Mouse (Mus musculus): Measurements from ENCODE around the gene Zmiz1. TPM values are rescaled to one million over a fixed set of nuclear protein-coding genes. Genes with fewer than 3 reads are reported as not detected.
A peak's percentile ranks its signal among the peaks of the same experiment; 100 is the strongest.

Gene Zmiz1
- polyA plus RNA-seq, 1 experiment from 2014 or later, result 70.0 TPM

DNA sequence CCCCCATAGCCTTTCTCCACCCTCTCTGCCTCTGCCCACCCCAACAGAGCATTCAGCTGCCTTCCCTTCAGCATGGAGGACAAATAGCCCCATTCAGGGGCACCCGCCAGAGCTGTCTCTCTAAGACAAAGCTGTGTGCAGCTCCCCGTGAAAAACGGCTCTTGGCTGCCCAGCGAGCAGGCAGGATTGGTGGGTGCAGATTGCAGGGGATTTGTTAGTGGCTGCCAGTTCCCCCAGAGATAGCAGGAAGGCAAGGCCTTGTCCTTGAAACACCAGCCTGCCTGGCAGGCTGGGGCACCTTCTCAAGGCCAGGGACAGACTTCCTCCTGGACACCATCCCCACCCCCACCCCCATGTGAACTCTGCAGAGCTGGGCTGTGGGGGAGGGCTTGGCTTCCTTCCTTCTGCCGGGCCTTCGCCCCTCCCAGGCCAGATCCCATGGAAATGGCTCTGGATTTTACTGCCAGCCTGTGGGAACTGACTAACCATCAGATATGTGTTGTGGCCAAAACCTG lies 128.6 kb downstream of the Zmiz1 start:
- WGBS, result 3% methylated on average over 6 of the region's 6 CpGs
- Histone ChIP-seq H3K4me1 (replicated peaks; ENCODE audit: control insufficient read depth, insufficient read depth, low read length) (peaks cover 70% of the 10 kb centered on the region), H3K9ac (peak overlapping the region; percentile 71)

DNA sequence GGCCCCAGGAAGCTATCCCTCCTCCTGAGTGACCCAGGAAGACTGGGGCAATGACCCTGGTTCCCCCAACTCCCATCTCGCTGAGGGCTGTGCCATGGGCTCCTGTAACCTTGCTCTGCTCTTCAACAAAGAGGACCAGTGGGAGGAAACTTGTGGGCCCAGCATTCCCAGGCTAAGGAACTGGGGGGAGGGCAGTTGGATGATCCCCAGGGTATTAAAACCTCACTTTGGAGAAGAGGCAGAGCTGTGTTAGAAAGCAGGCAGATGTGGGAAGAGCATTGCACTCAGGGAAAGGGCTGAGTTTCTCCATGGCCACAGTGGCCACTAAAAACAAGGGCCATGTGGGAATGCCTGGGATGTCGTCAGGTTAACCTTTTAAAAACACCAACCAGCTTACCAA lies 129.2 kb downstream of the Zmiz1 start:
- Histone ChIP-seq H3K36me3 (replicated peaks; ENCODE audit: control insufficient read depth, insufficient read depth) (peaks cover 13% of the 10 kb centered on the region; the same call in 1 of the 2 replicates), H3K4me2 (replicated peaks) (0 out of 2 replicates have a peak overlapping the region, but pooled peaks have one; percentile 10), H3K4me3 (replicated peaks; ENCODE audit: low read length) (no peak overlapping the region), H3K27me3 (ENCODE audit: control insufficient read depth, insufficient read depth, low read length) (no peaks in the 10 kb centered on the region), H3K9ac (peak overlapping the region; percentile 71), H3K4me1 (replicated peaks; ENCODE audit: control insufficient read depth, insufficient read depth, low read length) (peaks cover 75% of the 10 kb centered on the region), H3K9me3 (ENCODE audit: control insufficient read depth, low read length) (no peaks in the 10 kb centered on the region), H3K27ac (peak overlapping the region; percentile 100)
- DNase-seq (ENCODE audit: low spot score) (no peak), ATAC-seq (ENCODE audit: low FRiP score) (no peak)
- 25% methylated on average over 2 of the region's 2 CpGs for WGBS

More for the DNA sequence above, 128.6 kb downstream of the Zmiz1 start:
- peak; percentile 65 for ATAC-seq (ENCODE audit: low FRiP score)
- no peaks in the 10 kb centered on the region for H3K9me3 ChIP-seq (ENCODE audit: control insufficient read depth, low read length)
- H3K27ac ChIP-seq, result peak overlapping the region; percentile 100
- H3K4me3 ChIP-seq (replicated peaks; ENCODE audit: low read length), result no peak overlapping the region
- peak; percentile 63 for DNase-seq (ENCODE audit: low spot score)
- no peaks in the 10 kb centered on the region for H3K27me3 ChIP-seq (ENCODE audit: control insufficient read depth, insufficient read depth, low read length)
- peak overlapping the region; percentile 35 for H3K4me2 ChIP-seq (replicated peaks)
- H3K36me3 ChIP-seq (replicated peaks; ENCODE audit: control insufficient read depth, insufficient read depth), result peaks cover 20% of the 10 kb centered on the region

DNA sequence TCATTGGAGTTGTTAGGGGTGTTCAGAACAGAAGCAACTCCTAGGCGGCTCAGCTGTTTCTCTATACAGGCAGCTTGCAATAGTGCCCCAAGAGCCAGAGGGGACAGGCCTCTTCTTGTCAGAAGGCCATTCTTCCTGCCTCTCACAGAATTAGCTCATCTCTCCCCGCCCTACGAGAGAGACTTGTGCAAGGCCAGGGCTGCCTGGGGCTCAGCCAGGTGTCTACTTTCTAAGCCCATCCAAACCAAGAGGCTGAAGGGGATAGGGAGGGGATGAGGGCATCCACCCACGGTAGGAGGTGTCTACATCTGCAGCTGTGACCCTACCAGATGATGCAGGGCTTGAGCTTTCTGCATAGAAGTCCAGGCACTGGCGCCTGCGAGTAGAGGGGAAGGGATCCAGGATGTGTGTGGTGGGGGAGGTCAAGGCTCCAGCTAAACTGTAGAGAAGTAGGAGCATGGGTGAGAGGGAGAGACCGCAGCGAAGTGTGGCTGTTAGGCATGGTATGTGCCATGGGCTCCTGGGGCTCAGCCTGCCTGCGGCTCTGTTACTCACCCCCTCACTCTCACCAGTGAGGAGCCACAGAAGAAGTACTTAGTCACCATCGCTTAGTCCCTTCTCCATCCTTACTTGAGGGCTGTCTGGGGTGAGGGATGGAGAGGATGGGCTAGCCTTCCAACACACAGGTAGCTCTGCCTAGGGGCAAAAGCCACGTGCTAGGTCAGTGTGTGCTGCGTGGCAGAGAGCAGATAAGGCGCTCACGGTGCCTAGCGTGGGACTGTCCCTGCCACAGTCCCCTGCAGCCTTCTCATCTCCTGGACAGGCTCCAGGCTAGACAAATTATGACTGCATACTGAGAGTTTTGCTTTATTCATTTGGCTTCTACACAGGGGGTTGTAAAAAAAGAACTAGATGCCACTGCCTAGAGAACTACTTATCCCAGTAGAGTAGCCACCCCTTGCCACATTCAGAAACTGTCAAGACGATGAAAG lies 130.3 kb downstream of the Zmiz1 start:
- peaks cover 78% of the 10 kb centered on the region for H3K4me1 ChIP-seq (replicated peaks; ENCODE audit: control insufficient read depth, insufficient read depth, low read length)
- H3K4me3 ChIP-seq (replicated peaks; ENCODE audit: low read length), result no peak overlapping the region
- H3K27ac ChIP-seq, result peak overlapping the region; percentile 100
- no peak for DNase-seq (ENCODE audit: low spot score)
- peak overlapping the region; percentile 20; the same call in 1 of the 2 replicates for H3K9ac ChIP-seq
- ATAC-seq (ENCODE audit: low FRiP score), result no peak
- H3K27me3 ChIP-seq (ENCODE audit: control insufficient read depth, insufficient read depth, low read length), result no peaks in the 10 kb centered on the region
- H3K36me3 ChIP-seq (replicated peaks; ENCODE audit: control insufficient read depth, insufficient read depth), result peaks cover 3% of the 10 kb centered on the region; the same call in 1 of the 2 replicates
- no peak overlapping the region for H3K4me2 ChIP-seq (replicated peaks)
- WGBS, result 45% methylated on average over 16 of the region's 16 CpGs
- no peaks in the 10 kb centered on the region for H3K9me3 ChIP-seq (ENCODE audit: control insufficient read depth, low read length)

DNA sequence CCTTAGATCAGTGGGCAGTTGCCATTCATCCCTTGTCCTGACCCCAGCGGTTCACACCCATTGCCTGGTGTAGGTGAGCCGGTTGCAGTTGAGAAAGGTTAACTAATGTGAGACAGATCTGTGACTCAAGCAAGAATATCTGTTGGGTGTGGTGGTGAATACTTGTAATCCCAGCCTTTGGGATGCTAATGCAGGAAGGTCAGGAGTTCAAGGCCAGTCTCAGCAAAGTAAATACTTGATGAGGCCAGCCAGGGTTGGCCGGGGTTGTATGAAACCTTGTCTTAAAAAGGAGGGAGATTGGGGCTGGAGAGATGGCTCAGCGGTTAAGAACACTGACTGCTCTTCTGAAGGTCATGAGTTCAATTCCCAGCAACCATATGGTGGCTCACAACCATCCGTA lies 132.0 kb downstream of the Zmiz1 start:
- no peak for ATAC-seq (ENCODE audit: low FRiP score)
- Histone ChIP-seq H3K36me3 (replicated peaks; ENCODE audit: control insufficient read depth, insufficient read depth) (peaks cover 3% of the 10 kb centered on the region), H3K27ac (no peak overlapping the region), H3K4me1 (replicated peaks; ENCODE audit: control insufficient read depth, insufficient read depth, low read length) (peaks cover 68% of the 10 kb centered on the region), H3K9ac (no peak overlapping the region), H3K9me3 (ENCODE audit: control insufficient read depth, low read length) (no peaks in the 10 kb centered on the region), H3K4me3 (replicated peaks; ENCODE audit: low read length) (no peak overlapping the region), H3K4me2 (replicated peaks) (no peak overlapping the region), H3K27me3 (ENCODE audit: control insufficient read depth, insufficient read depth, low read length) (no peaks in the 10 kb centered on the region)
- no peak for DNase-seq (ENCODE audit: low spot score)
- WGBS, result 52% methylated on average over 4 of the region's 5 CpGs

DNA sequence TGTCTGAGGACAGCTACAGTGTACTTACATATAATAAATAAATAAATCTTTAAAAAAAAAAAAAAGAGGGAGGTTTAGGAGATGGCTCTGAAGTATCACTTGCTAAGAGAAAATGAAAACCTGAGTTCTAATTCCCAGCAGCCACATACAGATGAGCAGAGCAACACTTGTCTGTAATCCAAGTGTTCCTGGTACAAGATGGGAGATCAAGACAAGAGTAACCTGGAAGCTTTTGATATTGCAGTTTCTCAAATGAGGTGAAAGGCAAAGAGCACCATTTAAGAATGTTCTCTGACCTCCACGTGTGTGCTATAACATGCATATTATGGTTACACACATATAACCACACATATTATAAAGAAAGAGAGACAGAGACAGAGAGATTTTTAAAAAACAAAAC lies 132.4 kb downstream of the Zmiz1 start:
- DNase-seq (ENCODE audit: low spot score) (no peak), ATAC-seq (ENCODE audit: low FRiP score) (no peak)
- Histone ChIP-seq H3K9me3 (ENCODE audit: control insufficient read depth, low read length) (no peaks in the 10 kb centered on the region), H3K4me1 (replicated peaks; ENCODE audit: control insufficient read depth, insufficient read depth, low read length) (peaks cover 64% of the 10 kb centered on the region), H3K27ac (no peak overlapping the region), H3K4me2 (replicated peaks) (no peak overlapping the region), H3K9ac (no peak overlapping the region), H3K27me3 (ENCODE audit: control insufficient read depth, insufficient read depth, low read length) (no peaks in the 10 kb centered on the region), H3K4me3 (replicated peaks; ENCODE audit: low read length) (no peak overlapping the region), H3K36me3 (replicated peaks; ENCODE audit: control insufficient read depth, insufficient read depth) (peaks cover 6% of the 10 kb centered on the region)
- WGBS, result 100% methylated on average over 1 of the region's 1 CpGs

DNA sequence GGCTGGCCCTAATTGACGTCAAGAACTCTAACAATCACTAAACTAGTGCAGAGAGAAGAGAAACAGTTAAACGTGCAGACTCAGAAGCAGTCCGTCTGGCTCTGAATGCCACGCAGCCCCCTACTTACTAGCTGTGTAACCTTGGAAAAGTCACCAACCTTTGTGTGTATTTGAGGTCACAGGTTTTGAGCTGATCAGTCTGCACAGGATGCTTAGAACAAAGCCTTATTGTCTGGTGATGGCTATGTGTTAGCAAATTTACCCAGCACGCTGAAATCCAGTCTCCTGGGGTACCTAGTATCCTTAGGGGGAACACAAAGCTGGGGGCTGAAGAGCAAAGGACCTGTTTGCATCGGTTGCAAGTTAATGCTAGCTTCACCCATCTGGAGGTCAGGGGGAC lies 133.5 kb downstream of the Zmiz1 start:
- Histone ChIP-seq H3K27ac (no peak overlapping the region), H3K4me3 (replicated peaks; ENCODE audit: low read length) (no peak overlapping the region)

DNA sequence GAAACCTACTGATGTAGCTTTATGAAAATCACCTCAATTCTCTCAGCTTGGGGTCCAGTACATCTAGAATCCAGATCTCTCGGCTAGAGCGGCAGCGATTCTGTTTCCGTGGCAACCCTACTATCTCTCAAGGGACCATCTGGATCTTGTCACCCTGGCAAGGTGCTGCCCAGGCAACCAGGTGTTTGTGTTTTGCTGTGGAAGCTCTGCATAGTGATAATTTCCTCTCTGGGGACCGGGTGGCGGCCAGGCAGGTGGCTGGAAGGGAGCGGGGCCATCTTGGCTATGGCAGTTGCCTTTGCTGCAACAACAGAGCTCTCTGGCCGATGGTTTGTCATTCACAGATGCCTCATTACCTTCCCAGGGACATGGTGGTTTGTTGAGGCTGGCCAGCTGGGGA lies 134.9 kb downstream of the Zmiz1 start:
- 52% methylated on average over 8 of the region's 8 CpGs for WGBS
- ATAC-seq (ENCODE audit: low FRiP score) (no peak), DNase-seq (ENCODE audit: low spot score) (no peak)
- no peaks in the 10 kb centered on the region for H3K27me3 ChIP-seq (ENCODE audit: control insufficient read depth, insufficient read depth, low read length)
- H3K9me3 ChIP-seq (ENCODE audit: control insufficient read depth, low read length), result no peaks in the 10 kb centered on the region
- no peak overlapping the region for H3K4me2 ChIP-seq (replicated peaks)
- H3K4me1 ChIP-seq (replicated peaks; ENCODE audit: control insufficient read depth, insufficient read depth, low read length), result peaks cover 40% of the 10 kb centered on the region
- H3K36me3 ChIP-seq (replicated peaks; ENCODE audit: control insufficient read depth, insufficient read depth), result peaks cover 16% of the 10 kb centered on the region
- peak overlapping the region; percentile 28; the same call in 1 of the 2 replicates for H3K9ac ChIP-seq
- no peak overlapping the region for H3K4me3 ChIP-seq (replicated peaks; ENCODE audit: low read length)
- H3K27ac ChIP-seq, result peak overlapping the region; percentile 74

More for the DNA sequence above, 133.5 kb downstream of the Zmiz1 start:
- peaks cover 6% of the 10 kb centered on the region for H3K36me3 ChIP-seq (replicated peaks; ENCODE audit: control insufficient read depth, insufficient read depth)
- peaks cover 53% of the 10 kb centered on the region for H3K4me1 ChIP-seq (replicated peaks; ENCODE audit: control insufficient read depth, insufficient read depth, low read length)
- DNase-seq (ENCODE audit: low spot score) (no peak), ATAC-seq (ENCODE audit: low FRiP score) (no peak)
- H3K9me3 ChIP-seq (ENCODE audit: control insufficient read depth, low read length), result no peaks in the 10 kb centered on the region
- 47% methylated on average over 6 of the region's 6 CpGs for WGBS
- H3K27me3 ChIP-seq (ENCODE audit: control insufficient read depth, insufficient read depth, low read length), result no peaks in the 10 kb centered on the region
- H3K4me2 ChIP-seq (replicated peaks), result no peak overlapping the region
- H3K9ac ChIP-seq, result no peak overlapping the region

DNA sequence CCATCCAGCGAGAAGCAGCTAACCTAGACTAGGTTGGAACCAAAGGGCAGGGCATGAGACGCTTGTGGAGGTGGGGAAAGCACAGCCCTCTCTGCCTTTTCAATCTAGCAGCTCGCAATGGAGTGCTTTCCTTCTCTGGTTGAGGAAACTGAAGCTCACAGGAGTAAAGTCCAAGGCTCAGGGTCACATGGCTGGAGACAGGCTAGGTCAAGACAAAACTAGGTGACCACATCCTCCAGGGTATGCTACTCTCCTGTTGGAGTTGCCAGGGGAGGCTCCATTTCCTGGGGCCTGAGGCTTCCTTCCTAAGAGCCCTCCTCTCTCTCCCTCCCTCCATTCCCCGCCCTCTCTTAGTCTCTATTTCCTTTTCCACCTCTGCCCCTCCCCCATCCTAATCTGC lies 135.6 kb downstream of the Zmiz1 start:
- Histone ChIP-seq H3K4me3 (replicated peaks; ENCODE audit: low read length) (no peak overlapping the region), H3K9ac (peak overlapping the region; percentile 28; the same call in 1 of the 2 replicates), H3K27me3 (ENCODE audit: control insufficient read depth, insufficient read depth, low read length) (no peaks in the 10 kb centered on the region), H3K4me2 (replicated peaks) (no peak overlapping the region), H3K4me1 (replicated peaks; ENCODE audit: control insufficient read depth, insufficient read depth, low read length) (peaks cover 32% of the 10 kb centered on the region), H3K27ac (peak overlapping the region; percentile 74), H3K9me3 (ENCODE audit: control insufficient read depth, low read length) (no peaks in the 10 kb centered on the region), H3K36me3 (replicated peaks; ENCODE audit: control insufficient read depth, insufficient read depth) (peaks cover 19% of the 10 kb centered on the region)
- ATAC-seq (ENCODE audit: low FRiP score) (no peak), DNase-seq (ENCODE audit: low spot score) (no peak)
- WGBS, result 73% methylated on average over 4 of the region's 4 CpGs

DNA sequence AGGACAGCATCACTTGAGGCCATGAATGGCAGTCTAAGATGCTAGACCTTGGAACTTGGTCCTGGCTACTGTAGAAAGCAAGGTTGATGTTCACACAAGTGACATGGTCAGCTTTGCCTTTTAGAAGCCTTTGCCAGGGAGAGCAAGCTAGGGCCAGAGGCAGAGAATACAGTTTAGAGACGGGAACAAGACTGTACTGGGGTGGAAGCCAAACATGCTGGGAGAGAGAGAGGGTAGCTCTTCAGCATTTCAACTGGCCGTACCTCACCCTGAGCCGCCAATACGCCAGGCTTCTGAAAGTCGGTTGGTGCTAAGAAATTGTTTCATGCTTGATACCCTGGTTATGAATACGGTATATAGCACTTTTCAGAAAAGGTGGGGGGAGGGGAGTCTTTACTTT lies 140.0 kb downstream of the Zmiz1 start:
- no peak overlapping the region for H3K27ac ChIP-seq
- no peak overlapping the region for H3K4me2 ChIP-seq (replicated peaks)
- WGBS, result 80% methylated on average over 6 of the region's 6 CpGs
- DNase-seq (ENCODE audit: low spot score), result no peak
- ATAC-seq (ENCODE audit: low FRiP score), result no peak
- no peak overlapping the region for H3K4me3 ChIP-seq (replicated peaks; ENCODE audit: low read length)
- peaks cover 23% of the 10 kb centered on the region for H3K36me3 ChIP-seq (replicated peaks; ENCODE audit: control insufficient read depth, insufficient read depth)
- H3K4me1 ChIP-seq (replicated peaks; ENCODE audit: control insufficient read depth, insufficient read depth, low read length), result peaks cover 25% of the 10 kb centered on the region
- H3K27me3 ChIP-seq (ENCODE audit: control insufficient read depth, insufficient read depth, low read length), result no peaks in the 10 kb centered on the region
- H3K9me3 ChIP-seq (ENCODE audit: control insufficient read depth, low read length), result no peaks in the 10 kb centered on the region
- H3K9ac ChIP-seq, result no peak overlapping the region
